Mouse (Mus musculus) gonadal fat pad, adult 2 months (tissue): ENCODE measurements around the gene Zmiz2. TPM values are rescaled to one million over a fixed set of nuclear protein-coding genes. Genes with fewer than 3 reads are reported as not detected.
"Not testable (repeated sequence)": the region's sequence is repeated elsewhere in the genome, so short reads cannot be mapped to it uniquely, and the experiment has no call there.

Experiments
- DNase-seq: peaks from one replicate; pipeline ENCODE4 v3.0.0-alpha.2; 2012; ENCODE audit warnings: low read depth
- polyA plus RNA-seq: library from polyadenylated mRNA; depleted of rRNA; stranded (reverse); fragments of >200 nt; gene quantifications from 2 replicates; pipeline ENCODE4 v1.2.3, GENCODE M21; 2012

Zmiz2 gene
- polyA plus RNA-seq, 1 experiment, result 26.3 TPM

- no peak for DNase-seq
Measured at GRCm38 (mm10) chr11:6395565-6395964, 6.7 kb downstream of the Zmiz2 start.

GRCm38 (mm10) chr11:6398141-6398540 is 9.3 kb downstream of the Zmiz2 start:
- no peak for DNase-seq

DNA sequence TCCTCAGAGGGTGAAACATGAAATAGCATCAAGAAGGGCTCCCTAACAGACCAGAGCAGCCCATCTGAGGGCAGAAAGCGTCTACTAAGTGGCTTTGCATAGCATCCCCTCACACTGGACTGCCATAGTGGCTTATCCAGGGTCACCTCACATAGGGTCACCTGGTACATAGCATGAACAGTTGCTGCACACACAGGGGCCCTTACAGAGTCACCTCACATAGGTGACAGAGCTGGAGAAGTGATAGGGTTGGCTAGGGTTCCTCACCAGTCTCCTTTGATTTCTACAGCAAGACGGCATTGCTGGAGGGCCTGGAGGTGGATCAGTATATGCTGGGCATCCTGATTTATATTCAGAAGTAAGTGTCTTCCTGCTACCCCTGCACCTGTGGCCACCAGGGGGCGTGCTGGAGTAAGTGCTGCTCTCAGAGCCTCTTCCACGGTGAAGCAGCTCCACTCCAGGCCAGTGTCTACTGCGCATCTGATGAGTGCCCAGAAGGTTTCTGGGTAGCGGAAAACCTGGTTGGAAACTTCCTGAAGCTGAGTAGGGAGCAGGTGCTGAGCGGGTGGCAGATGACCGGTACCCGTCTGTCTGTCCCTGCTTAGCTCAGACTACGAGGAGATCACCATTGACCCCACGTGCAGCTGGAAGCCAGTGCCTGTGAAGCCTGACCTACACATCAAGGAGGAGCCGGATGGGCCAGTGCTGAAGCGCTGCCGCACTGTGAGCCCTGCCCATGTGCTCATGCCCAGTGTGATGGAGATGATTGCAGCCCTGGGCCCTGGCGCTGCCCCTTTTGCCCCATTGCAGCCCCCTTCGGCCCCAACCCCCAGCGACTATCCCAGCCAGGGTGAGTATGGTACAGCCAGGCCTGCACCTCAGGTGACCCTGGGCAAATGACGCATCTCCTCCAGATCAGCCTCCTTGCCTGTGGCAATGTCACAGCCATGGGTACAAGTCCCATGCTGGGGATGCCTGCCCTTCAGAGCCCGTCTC is 13.9 kb downstream of the Zmiz2 start:
- DNase-seq, result no peak

DNA sequence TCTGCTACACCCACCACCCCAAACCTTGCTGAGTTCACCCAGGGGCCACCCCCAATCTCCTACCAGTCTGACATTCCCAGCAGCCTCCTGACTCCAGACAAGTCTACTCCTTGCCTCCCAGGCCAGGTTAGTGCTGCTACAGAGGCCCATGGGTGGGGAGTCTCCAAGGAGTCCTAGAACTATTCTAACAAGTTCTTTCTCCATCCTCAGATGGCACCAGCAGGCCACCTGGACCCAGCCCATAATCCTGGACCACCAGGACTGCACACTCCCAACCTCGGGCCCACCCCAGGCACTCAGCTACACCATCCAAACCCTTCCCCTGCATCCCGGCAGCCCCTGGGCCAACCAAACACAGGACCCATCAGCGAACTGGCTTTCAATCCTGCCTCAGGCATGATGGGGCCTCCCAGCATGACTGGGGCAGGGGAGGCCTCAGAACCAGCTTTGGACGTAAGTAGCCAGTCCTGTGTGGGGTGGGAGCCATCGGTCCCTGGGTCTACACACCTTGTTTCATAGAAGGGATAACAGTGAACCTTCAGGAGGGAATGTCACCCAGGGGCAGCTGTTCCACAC is 15.0 kb downstream of the Zmiz2 start:
- DNase-seq, result no peak

- DNase-seq, result no peak
Measured at GRCm38 (mm10) chr11:6404699-6405566, 16.1 kb downstream of the Zmiz2 start.

GRCm38 (mm10) chr11:6405591-6406081 is 16.8 kb downstream of the Zmiz2 start:
- DNase-seq, result no peak

GRCm38 (mm10) chr11:6406251-6407161 is 17.6 kb downstream of the Zmiz2 start:
- DNase-seq, result no peak

GRCm38 (mm10) chr11:6407162-6407621 is 18.3 kb downstream of the Zmiz2 start:
- no peak for DNase-seq

DNA sequence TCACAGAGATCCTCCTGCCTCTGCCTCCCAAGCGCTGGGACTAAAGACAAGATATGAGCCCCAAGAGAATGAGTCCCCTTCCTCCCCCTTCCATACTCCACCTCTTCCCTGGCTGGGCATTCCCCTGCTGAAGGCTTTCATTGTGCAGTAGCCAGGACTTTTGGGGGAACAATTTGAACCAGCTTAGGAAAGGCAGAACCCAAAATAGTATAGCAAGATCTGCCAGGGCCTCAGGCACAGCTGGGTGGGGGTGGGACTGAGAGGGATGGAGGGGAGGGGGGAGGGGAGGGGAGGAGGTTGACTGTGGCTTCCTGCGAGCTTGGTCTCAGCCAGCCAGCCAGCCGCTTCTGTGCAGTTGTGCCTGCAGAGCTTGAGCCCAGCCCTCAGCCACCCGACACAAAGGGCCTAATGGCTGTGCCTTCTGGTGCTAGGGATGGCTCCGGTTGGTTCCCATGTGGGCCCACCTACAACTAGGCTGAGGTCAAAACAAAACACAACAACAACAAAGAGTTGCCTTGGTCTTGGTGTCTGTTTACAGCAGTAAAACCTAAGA is 21.3 kb downstream of the Zmiz2 start:
- DNase-seq, result no peak

GRCm38 (mm10) chr11:6410755-6411154 is 21.9 kb downstream of the Zmiz2 start:
- DNase-seq, result not testable (repeated sequence)

GRCm38 (mm10) chr11:6411684-6412083 is 22.8 kb downstream of the Zmiz2 start:
- no peak for DNase-seq

DNA sequence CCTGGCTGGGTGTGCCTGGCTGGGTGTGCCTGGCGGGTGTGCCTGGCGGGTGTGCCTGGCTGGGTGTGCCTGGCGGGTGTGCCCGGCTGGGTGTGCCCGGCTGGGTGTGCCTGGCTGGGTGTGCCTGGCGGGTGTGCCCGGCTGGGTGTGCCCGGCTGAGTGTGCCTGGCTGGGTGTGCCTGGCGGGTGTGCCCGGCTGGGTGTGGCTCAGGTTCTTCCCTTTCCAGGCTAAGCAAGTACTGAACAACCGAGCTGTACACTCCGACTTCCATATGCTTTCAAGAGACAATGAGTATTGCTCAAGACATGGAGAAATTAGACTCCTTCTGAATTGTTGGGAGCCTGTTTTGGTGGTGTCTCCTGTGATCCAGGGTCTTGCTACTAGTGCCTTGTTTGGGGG is 24.4 kb downstream of the Zmiz2 start:
- DNase-seq, result no peak

- DNase-seq, result no peak
Measured at GRCm38 (mm10) chr11:6414751-6415550, 26.1 kb downstream of the Zmiz2 start, which contains the start of gene Ppia. Ppia (plus strand) TSS chr11:6415443.

DNA sequence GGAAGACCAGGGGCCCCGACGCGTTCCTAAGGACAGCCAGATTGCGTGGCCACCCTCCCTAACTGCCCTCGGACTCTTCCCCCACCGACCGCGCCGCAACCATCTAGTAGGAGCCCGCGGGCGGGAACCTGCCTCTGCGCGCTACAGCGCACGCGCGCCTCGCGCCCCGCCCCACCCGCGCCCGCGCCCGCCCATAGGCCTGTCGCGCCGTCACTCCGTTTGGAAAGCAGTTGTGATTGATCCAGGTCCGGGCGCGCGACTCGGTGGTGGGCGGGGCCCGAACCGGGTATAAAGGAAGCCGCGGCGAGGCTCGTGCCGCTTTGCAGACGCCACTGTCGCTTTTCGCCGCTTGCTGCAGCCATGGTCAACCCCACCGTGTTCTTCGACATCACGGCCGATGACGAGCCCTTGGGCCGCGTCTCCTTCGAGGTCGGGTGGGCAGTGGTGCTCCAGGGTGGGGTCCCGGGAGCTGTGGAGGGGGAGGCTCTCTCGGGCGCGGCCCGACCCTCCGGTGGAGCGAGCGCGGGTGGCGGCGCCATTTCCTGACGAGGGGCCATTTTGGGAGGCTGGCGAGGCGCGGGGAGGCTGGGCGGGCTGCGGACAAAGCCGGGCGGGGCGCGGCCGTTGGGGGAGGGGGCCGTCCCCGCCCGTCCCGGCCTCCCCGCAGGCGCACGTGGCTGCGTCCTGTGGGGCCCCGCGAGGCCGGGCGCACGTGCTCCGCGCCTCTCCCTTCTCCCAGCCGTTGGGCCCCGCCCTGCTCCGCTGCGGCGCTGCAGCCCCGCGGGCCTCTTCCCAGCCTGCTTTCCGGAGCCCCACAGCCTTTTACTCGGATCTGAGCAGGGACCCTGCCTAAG is 26.9 kb downstream of the Zmiz2 start:
- no peak for DNase-seq

DNA sequence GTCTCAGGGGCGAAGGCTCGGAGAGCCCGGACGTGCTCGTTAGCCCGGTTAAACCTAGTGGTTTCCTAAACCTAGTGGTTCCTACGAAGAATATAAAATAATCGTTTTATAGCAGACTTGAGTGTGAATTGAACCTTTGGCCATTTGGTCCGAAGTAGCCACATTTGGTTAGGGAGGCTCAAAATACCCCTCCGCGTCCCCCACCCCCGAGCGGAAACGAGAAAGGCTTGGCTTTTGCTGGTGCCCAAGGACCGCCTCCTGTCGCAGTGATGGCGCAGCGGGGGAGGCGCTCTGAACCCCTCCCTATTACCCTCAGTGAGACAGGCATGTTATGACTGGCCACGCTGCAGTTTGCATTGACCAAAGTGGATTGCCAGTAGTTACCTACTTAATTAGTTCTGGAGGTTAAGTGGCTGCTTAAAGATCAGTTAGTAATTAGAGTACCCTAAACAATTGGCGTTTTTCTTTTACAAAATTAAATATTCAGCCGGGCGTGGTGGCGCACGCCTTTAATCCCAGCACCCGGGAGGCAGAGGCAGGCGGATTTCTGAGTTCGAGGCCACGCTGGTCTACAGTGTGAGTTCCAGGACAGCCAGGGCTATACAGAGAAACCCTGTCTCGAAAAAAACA is 27.6 kb downstream of the Zmiz2 start:
- DNase-seq, result no peak

GRCm38 (mm10) chr11:6417069-6417468 is 28.2 kb downstream of the Zmiz2 start:
- DNase-seq, result no peak

- DNase-seq, result no peak
Measured at GRCm38 (mm10) chr11:6417490-6417889, 28.6 kb downstream of the Zmiz2 start.

- DNase-seq, result no peak
Measured at GRCm38 (mm10) chr11:6418751-6419150, 29.9 kb downstream of the Zmiz2 start.
